Mouse (Mus musculus) right cerebral cortex, adult 18-20 months (tissue): ENCODE measurements around the gene Uchl4.

Experiments
- DNase-seq: peaks from one replicate; pipeline ENCODE4 v3.0.0; 2022; ENCODE audit warnings: mixed read lengths

The Uchl4 gene

GRCm38 (mm10) chr9:64274919-64275318 lies 39.9 kb downstream of the Uchl4 start:
- DNase-seq, result no peak

- DNase-seq, result peak; percentile 44
Measured at GRCm38 (mm10) chr9:64277706-64278105, 42.7 kb downstream of the Uchl4 start.

- no peak for DNase-seq
Measured at GRCm38 (mm10) chr9:64278665-64279310, 43.8 kb downstream of the Uchl4 start.

GRCm38 (mm10) chr9:64281105-64281780 lies 46.2 kb downstream of the Uchl4 start, which contains the start of gene Tipin:
Gene Tipin (plus strand): TSS chr9:64281581.
- peak; percentile 94 for DNase-seq

GRCm38 (mm10) chr9:64281781-64282178 lies 46.8 kb downstream of the Uchl4 start:
- no peak for DNase-seq

GRCm38 (mm10) chr9:64282404-64282987 lies 47.5 kb downstream of the Uchl4 start:
- no peak for DNase-seq
